Mouse (Mus musculus): Measurements from ENCODE around the gene Utf1.

The Utf1 gene

GRCm38 (mm10) chr7:139937810-139938209, 5.8 kb upstream of the Utf1 start:
- DNase-seq (ENCODE audit: low spot score in 2 of 2): no peak

DNA sequence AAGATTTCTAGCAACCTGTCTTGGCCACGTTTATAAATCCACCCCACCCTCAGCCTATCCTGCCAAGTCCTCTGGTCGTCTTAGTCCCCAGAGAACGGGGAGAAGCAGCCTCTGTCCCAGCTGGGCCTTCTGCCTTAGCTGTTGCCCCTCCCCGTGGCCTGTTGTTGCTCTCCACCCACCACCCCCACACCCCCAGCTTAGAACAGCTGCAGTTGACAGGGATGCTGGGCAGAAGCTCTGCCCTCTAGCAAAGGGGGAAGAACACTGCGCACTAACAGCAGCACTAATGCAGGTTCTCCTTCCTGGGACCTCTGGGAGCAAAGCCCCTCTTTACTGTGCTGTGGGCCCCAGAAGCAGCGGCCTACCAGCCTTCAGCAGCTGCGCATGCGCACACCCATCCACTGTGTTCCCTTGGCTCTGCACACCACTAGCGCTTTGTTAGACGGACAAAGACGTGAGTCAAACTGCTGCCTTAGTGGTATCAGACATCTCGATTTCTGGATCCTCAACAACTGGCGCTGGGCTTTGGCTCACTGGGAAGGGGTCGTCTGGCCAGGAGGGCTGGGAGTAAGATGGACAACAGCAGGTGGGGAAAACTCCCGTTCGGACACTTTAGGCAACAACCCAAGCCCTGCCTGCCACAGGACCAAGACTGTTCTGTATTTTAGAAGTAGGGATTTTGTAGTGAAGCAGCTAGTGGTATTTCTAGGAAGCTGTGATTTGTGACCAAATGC, 2.9 kb upstream of the Utf1 start:
- no peak for DNase-seq (ENCODE audit: low spot score in 2 of 2)

DNA sequence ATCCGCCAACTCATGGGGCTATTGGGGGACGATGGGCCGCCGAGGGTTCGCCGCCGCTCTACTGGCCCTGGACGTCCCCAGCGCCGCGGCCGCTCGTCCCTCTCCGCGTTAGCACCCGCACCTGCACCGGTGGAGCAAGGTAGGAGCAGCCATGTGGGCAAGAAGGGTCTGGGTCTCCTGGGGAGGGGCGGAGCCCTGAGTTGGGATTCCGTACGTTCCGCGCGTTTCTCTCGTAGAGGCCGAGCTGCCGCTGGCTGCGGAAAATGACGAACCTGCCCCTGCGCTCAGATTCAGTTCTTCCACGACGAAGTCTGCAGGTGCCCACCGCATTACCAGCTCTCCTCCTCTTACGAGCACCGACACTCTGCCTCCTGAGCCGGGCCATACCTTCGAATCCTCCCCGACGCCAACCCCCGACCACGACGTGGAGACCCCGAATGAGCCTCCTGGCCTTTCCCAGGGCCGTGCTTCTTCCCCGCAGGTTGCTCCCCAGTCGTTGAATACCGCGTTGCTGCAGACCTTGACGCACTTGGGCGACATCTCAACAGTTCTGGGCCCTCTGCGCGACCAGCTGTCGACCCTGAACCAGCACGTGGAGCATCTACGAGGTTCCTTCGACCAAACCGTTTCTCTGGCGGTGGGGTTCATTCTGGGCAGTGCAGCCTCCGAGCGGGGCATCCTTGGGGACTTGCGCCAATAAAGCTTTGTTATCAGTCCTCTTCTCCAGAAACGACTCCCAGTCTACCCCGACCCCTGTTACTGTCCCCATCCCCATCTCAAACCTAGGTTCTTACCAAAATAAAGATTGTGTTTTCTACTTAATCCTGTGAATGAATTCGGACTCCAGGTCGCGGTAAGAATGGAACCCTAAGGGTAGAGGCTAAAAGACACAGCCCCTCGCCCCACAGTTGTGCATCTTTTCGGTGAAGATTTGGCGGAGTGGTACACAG, 977 bp downstream of the Utf1 start:
- DNase-seq (ENCODE audit: low spot score in 2 of 2): no peak

GRCm38 (mm10) chr7:139945516-139945915, 1.9 kb downstream of the Utf1 start:
- DNase-seq (ENCODE audit: low spot score in 2 of 2): no peak

- DNase-seq (ENCODE audit: low spot score in 2 of 2): no peak
Observed at GRCm38 (mm10) chr7:139946032-139946431, 2.4 kb downstream of the Utf1 start.

DNA sequence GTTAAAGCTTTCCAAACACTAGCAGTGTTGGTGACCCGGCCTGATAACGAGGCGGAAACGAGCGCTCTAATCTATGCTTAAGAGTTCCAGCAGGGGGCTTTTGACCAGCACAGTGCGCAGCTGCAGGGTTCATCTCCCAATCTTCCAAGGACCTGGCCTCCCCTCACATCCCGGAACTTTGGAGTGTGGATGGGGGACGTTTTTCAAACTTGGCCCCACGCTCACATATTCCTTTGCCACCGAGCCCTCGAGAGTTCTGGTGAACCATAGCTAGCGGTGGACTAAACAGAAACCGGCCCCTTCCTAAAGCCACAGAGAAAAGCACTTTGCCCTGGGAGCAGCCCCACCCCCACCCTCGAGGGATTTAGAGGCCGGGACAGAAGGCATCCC, 6.3 kb downstream of the Utf1 start:
- DNase-seq (ENCODE audit: low spot score in 2 of 2): no peak

GRCm38 (mm10) chr7:139950283-139950971, 6.8 kb downstream of the Utf1 start:
- no peak for DNase-seq (ENCODE audit: low spot score in 2 of 2)

- no peak for DNase-seq (ENCODE audit: low spot score in 2 of 2)
Observed at GRCm38 (mm10) chr7:139951079-139951478, 7.5 kb downstream of the Utf1 start.

- no peak for DNase-seq (ENCODE audit: low spot score in 2 of 2)
Observed at GRCm38 (mm10) chr7:139951991-139952633, 8.5 kb downstream of the Utf1 start.

DNA sequence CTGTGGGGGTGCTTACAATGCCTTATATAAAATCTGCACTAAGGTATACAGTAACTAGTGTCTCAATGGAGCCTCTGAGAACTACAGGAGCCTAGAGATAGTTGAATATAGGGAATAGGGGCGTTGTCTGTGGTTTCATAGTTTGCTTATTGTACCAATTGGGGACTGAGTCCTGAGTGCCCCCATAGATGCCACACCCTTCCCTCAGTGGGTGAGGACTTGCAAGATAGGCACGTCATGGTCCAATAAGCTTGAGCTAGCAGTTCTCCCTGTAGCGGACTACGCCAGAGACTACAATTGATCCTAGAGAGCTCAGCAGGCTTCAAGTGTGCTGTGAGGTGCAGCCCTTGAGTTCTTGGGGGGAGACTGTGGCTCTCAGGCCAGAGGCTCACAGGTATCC, 11.9 kb downstream of the Utf1 start:
- DNase-seq (ENCODE audit: low spot score in 2 of 2): no peak

DNA sequence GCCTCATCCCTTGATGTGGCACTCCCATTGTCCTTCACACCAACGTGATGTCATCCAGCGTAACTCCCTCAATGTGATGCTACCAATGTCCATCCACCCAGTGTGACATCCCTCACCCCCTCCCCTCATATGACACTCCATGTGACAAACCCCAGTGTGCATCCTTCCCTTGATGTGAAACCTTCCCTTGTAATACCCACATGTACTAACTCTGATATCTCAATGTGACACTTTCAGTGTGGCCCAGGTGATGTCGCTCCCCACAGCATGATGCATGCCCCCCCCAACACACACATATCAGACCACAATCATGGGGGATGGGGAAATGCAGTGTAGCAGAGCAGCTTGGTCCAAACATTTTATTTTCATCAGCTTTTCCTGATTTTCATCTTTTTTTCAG, 13.1 kb downstream of the Utf1 start:
- no peak for DNase-seq (ENCODE audit: low spot score in 2 of 2)

DNA sequence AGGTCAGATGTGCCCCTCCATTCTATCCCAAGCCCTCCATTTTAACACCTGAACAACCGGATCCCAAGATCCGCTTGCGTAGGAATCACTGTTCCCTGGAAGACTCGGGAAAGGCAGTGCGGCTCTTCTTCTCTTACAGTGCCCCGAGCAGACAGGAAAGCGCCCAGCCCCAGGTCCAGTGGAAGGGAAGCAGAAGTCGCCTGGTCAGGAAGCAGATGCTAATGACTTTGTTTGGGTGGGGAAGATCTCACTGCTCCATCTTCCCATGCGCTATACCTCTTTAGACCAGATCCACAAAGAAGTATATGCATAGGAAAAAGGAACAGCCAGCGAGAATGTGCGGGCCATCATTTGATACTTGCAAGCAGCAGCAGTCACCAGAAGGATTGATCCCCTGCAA, 13.8 kb downstream of the Utf1 start:
- no peak for DNase-seq (ENCODE audit: low spot score in 2 of 2)

GRCm38 (mm10) chr7:139957958-139958357, 14.4 kb downstream of the Utf1 start:
- peak in 1 of 2 experiments; percentile 32 for DNase-seq (ENCODE audit: low spot score in 2 of 2)

DNA sequence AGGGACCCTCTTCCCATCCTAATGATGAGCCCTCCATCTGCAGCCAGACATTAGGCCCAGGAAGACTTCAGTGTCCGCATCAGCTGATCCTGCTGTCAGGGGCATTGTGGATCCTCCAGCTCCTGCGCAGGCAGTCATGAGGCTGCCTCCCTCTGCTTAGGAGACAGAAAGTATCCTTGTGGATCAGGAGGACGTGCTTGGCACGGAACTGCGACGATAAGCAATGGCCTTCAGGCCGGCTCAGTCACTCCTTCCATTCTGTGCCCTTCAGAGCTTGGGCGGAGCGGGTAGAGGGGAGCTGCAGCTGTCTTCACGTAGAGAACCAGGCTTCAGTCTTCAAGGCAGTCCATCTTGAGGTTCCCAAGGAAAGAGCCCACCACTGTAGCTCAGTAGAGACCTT, 17.6 kb downstream of the Utf1 start:
- DNase-seq (ENCODE audit: low spot score in 2 of 2): no peak

DNA sequence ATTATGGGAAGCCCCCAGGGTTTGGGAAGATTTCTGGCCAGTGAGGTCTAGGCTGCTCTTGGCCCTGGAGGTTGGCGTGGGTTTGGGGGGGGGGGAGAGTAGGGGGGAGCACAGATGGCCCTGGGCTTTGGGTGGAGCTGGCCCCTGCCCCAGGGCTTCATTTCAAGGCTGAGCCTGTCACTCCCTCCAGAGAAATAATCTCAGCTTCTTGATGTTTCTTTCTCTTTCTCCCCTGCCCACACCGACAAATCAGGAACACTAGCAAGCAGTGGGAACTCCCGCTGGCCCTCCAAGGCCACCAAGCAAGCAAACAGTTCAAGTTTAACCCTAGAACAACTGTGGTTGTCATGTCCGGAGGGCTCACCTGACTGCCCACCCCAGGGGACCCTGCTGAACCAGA, 20.2 kb downstream of the Utf1 start:
- DNase-seq (ENCODE audit: low spot score in 2 of 2): no peak

DNA sequence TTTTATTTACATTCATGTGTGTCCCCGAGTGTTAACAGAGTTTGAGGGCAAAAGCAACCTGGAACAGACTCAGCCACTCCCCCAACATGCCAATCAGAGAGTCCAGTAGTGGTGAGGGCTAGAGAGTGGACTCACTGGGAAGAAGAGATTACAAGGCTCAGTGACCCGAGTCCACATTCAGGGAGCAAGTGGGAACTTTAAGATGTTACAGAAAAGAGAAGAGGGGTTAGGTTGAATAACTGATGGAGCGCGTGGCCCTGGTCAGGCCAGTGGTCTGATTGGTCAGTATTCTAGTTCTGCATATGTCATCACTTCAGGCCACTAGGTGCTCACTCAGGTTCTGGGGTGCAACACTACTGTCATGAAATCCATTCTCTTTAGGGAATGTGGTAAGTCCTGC, 23.6 kb downstream of the Utf1 start:
- no peak for DNase-seq (ENCODE audit: low spot score in 2 of 2)

- no peak for DNase-seq (ENCODE audit: low spot score in 2 of 2)
Observed at GRCm38 (mm10) chr7:139968428-139968827, 24.8 kb downstream of the Utf1 start.

GRCm38 (mm10) chr7:139969348-139970130, 25.9 kb downstream of the Utf1 start:
- DNase-seq (ENCODE audit: low spot score in 2 of 2): peak; percentile 88 to 90

- DNase-seq (ENCODE audit: low spot score in 2 of 2): no peak
Observed at GRCm38 (mm10) chr7:139970216-139970919, 26.8 kb downstream of the Utf1 start.

DNA sequence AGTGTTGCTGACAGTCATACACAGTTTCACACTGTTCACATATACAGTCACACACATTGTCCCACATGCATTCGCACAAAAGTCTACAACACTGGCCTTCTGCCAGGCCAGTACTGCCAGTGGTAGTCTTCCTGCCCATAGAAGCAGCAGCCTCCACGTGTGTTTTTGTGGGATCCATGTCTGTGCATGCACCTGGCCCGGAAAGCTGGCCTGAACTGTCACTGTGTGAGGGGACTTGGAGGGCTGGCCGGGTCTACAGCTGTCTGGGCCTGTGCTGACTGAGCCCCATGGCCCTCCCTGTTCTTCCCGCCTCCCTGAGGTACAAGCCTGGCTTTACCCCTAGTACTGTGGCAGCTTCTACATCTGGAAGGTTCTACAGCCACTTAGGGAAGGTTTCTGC, 27.4 kb downstream of the Utf1 start:
- DNase-seq (ENCODE audit: low spot score in 2 of 2): no peak

Measured in right cerebral cortex, postnatal 10 days (tissue).